ENCODE assay signal across 7 mouse cellular contexts in genomic region chr11:115814605-115815450, GRCm38 (mm10). TPM values are rescaled to one million over a fixed set of nuclear protein-coding genes. Genes with fewer than 3 reads are reported as not detected.
A peak's percentile ranks its signal among the peaks of the same experiment; 100 is the strongest.
DNase-seq lines count a peak whose midpoint lies in the region; ATAC-seq lines count a peak whose summit lies in the region.

Gene Tsen54, plus strand, starts transcription at chr11:115814724.

- under 1% methylated on average over 84 of the region's 84 CpGs for WGBS in intestine, embryonic 16.5 days
- WGBS in limb, embryonic 10.5 days, result 2% methylated on average over 84 of the region's 84 CpGs
- under 1% methylated on average over 82 of the region's 84 CpGs for WGBS in midbrain, embryonic 12.5 days

- DNase-seq in adrenal gland, adult 18-20 months (ENCODE audit: low spot score in 2 of 2), result peak; percentile 91 to 95
- peak; percentile 82 for DNase-seq in embryo, embryonic 10.5 days (ENCODE audit: low spot score)
- DNase-seq in gastrocnemius, postnatal 4 days (ENCODE audit: low spot score in 2 of 2), result peak; percentile 86 to 89
- peak; percentile 95 for DNase-seq in limb, embryonic 10.5 days (ENCODE audit: low spot score)
- peak; percentile 56 for DNase-seq in skeletal muscle tissue, adult 2 months (ENCODE audit: low read depth, low spot score)

- no peaks in the 10 kb centered on the region for H3K36me3 ChIP-seq in intestine, embryonic 16.5 days (ENCODE audit: control insufficient read depth, insufficient read depth, low read length)
- peaks cover 59% of the 10 kb centered on the region for H3K36me3 ChIP-seq in limb, embryonic 10.5 days
- H3K36me3 ChIP-seq in midbrain, embryonic 12.5 days, result peaks cover 37% of the 10 kb centered on the region

- H3K4me3 ChIP-seq in intestine, embryonic 16.5 days (ENCODE audit: low read length), result peak within 1 kb of the TSS; percentile 97
- H3K4me3 ChIP-seq in limb, embryonic 10.5 days, result peak within 1 kb of the TSS; percentile 87
- H3K4me3 ChIP-seq in midbrain, embryonic 12.5 days, result peak within 1 kb of the TSS; percentile 94

- no peaks in the 10 kb centered on the region for H3K27me3 ChIP-seq in intestine, embryonic 16.5 days (replicated peaks; ENCODE audit: control insufficient read depth, insufficient read depth, low read length)
- H3K27me3 ChIP-seq in limb, embryonic 10.5 days (ENCODE audit: low read depth, poor library complexity, severe bottlenecking), result no peaks in the 10 kb centered on the region
- H3K27me3 ChIP-seq in midbrain, embryonic 12.5 days, result no peaks in the 10 kb centered on the region

- H3K27ac ChIP-seq in intestine, embryonic 16.5 days (ENCODE audit: low read length), result peak within 1 kb of the TSS; percentile 53
- H3K27ac ChIP-seq in limb, embryonic 10.5 days, result peak within 1 kb of the TSS; percentile 87
- H3K27ac ChIP-seq in midbrain, embryonic 12.5 days (replicated peaks), result peak within 1 kb of the TSS; percentile 84

- no peaks in the 10 kb centered on the region for H3K9me3 ChIP-seq in intestine, embryonic 16.5 days (ENCODE audit: control insufficient read depth, low read length)
- no peaks in the 10 kb centered on the region for H3K9me3 ChIP-seq in limb, embryonic 10.5 days (replicated peaks)
- no peaks in the 10 kb centered on the region for H3K9me3 ChIP-seq in midbrain, embryonic 12.5 days

- ATAC-seq in intestine, embryonic 16.5 days, result peak; percentile 62
- peak; percentile 50 for ATAC-seq in midbrain, embryonic 12.5 days (ENCODE audit: low FRiP score, low read depth)

- H3K4me1 ChIP-seq in intestine, embryonic 16.5 days (ENCODE audit: control insufficient read depth, insufficient read depth, low read length), result peaks cover 42% of the 10 kb centered on the region
- peaks cover 53% of the 10 kb centered on the region for H3K4me1 ChIP-seq in limb, embryonic 10.5 days
- peaks cover 45% of the 10 kb centered on the region for H3K4me1 ChIP-seq in midbrain, embryonic 12.5 days

- peak within 1 kb of the TSS; percentile 95 for H3K9ac ChIP-seq in intestine, embryonic 16.5 days (ENCODE audit: low read depth, low read length)
- H3K9ac ChIP-seq in midbrain, embryonic 12.5 days (replicated peaks), result peak within 1 kb of the TSS; percentile 93

- H3K4me2 ChIP-seq in intestine, embryonic 16.5 days (ENCODE audit: low read depth, low read length), result peak within 1 kb of the TSS; percentile 90
- peak within 1 kb of the TSS; percentile 90 for H3K4me2 ChIP-seq in midbrain, embryonic 12.5 days (replicated peaks)

RNA-seq across cellular contexts. Expression of gene Tsen54, which starts in this region (rescaled TPM):
- total RNA-seq in adrenal gland, adult 18-20 months (2021), result 10 to 100 TPM; 15.5 to 20.3 TPM
- 10 to 100 TPM; 15.6 to 16.9 TPM for total RNA-seq in gastrocnemius, postnatal 4 days (2021)
- polyA plus RNA-seq in intestine, embryonic 16.5 days (2015; fragmentation: Nextera tagmentation; extraction: Ambion mirVana), result 34.2 and 37.7 TPM in 2 replicates
- polyA plus RNA-seq in limb, embryonic 10.5 days (2016; fragmentation: Nextera tagmentation; extraction: Ambion mirVana), result 42.5 and 48.8 TPM in 2 replicates
- polyA plus RNA-seq in midbrain, embryonic 12.5 days (2016; fragmentation: Nextera tagmentation; extraction: Ambion mirVana), result 27.9 and 30.9 TPM in 2 replicates

Comparison
In these comparisons a context has a peak if more than half of its experiments do, and no peak if none do; other contexts are left out.
1. Peak in every context shown above with its lines: DNase-seq, ATAC-seq, H3K4me3 ChIP-seq and H3K27ac ChIP-seq.